Mouse (Mus musculus) MEL (cell line): ENCODE measurements around the gene Hsf5. TPM values are rescaled to one million over a fixed set of nuclear protein-coding genes. Genes with fewer than 3 reads are reported as not detected.

Source experiments
- DNase-seq: peaks from one replicate; pipeline ENCODE4 v3.0.0; 2011; ENCODE audit warnings: low read depth, low spot score
- H3K27ac ChIP-seq: 2 replicates; pipeline ENCODE4 v1.5.1; 2012; ENCODE audit warnings: low read depth, mild to moderate bottlenecking, control low read depth, low read length, moderate library complexity; ENCODE audit not compliant: control insufficient read depth
- H3K27me3 ChIP-seq, 2 experiments: fragments of 150-350 bp in 1 of 2; sonication (generic) in 1 of 2; 2 replicates each; pipeline ENCODE4 v1.6.1; 2012; ENCODE audit warnings: low read length in 2 of 2, mild to moderate bottlenecking in 2 of 2, improper control_type of control experiment in 1 of 2, moderate library complexity in 1 of 2; ENCODE audit not compliant: insufficient read depth in 2 of 2, control insufficient read depth in 1 of 2
- H3K36me3 ChIP-seq, 2 experiments: 2 replicates each; pipeline ENCODE4 v1.6.1; 2012 to 2014; ENCODE audit warnings: low read length in 2 of 2, improper control_type of control experiment in 1 of 2, inconsistent platforms in 1 of 2, mild to moderate bottlenecking in 1 of 2; ENCODE audit not compliant: insufficient read depth in 2 of 2, control insufficient read depth in 1 of 2
- H3K4me1 ChIP-seq, 2 experiments: fragments of 150-350 bp in 1 of 2; sonication (generic) in 1 of 2; 2 replicates each; pipeline ENCODE4 v1.6.1; 2012; ENCODE audit warnings: low read length in 2 of 2, improper control_type of control experiment in 1 of 2, mild to moderate bottlenecking in 1 of 2; ENCODE audit not compliant: insufficient read depth in 2 of 2, control insufficient read depth in 1 of 2
- H3K4me3 ChIP-seq, 2 experiments: fragments of 150-350 bp in 1 of 2; sonication (generic) in 1 of 2; 2 replicates each; pipeline ENCODE4 v1.5.1; 2012; ENCODE audit warnings: low read depth in 2 of 2, low read length in 2 of 2, mild to moderate bottlenecking in 2 of 2, moderate library complexity in 2 of 2, control low read depth in 1 of 2, improper control_type of control experiment in 1 of 2; ENCODE audit not compliant: control insufficient read depth in 1 of 2, insufficient read depth in 1 of 2
- H3K79me2 ChIP-seq: 2 replicates; pipeline ENCODE4 v1.6.1; 2012; ENCODE audit warnings: mild to moderate bottlenecking, low read length, moderate library complexity; ENCODE audit not compliant: control insufficient read depth, poor library complexity, insufficient read depth
- H3K9ac ChIP-seq: 2 replicates; pipeline ENCODE4 v1.6.1; 2012; ENCODE audit warnings: low read depth, mild to moderate bottlenecking, control low read depth, low read length, moderate library complexity; ENCODE audit not compliant: control insufficient read depth, poor library complexity, severe bottlenecking
- H3K9me3 ChIP-seq: fragments of 150-350 bp; sonication (generic); replicated peaks from 2 replicates; pipeline ENCODE4 v1.6.1; 2012; ENCODE audit warnings: mild to moderate bottlenecking, low read length, improper control_type of control experiment, moderate library complexity; ENCODE audit not compliant: insufficient read depth
- BHLHE40 ChIP-seq: IDR thresholded peaks from 2 replicates; pipeline ENCODE4 v1.6.1; 2012; ENCODE audit warnings: low read depth, mild to moderate bottlenecking, inconsistent platforms, low read length, improper control_type of control experiment, borderline replicate concordance
- CHD1 ChIP-seq: IDR thresholded peaks from 2 replicates; pipeline ENCODE4 v1.6.1; 2012; ENCODE audit warnings: low read depth, mild to moderate bottlenecking, inconsistent platforms, low read length, improper control_type of control experiment
- CHD2 ChIP-seq: IDR thresholded peaks from 2 replicates; pipeline ENCODE4 v1.6.1; 2011; ENCODE audit warnings: low read length, improper control_type of control experiment
- CTCF ChIP-seq, 3 experiments: IDR thresholded peaks in 2 of 3; conservative IDR thresholded peaks in 1 of 3; 2 replicates each; pipeline ENCODE4 v1.5.1; 2011 to 2012; ENCODE audit warnings: low read length in 3 of 3, low read depth in 2 of 3, mild to moderate bottlenecking in 2 of 3, improper control_type of control experiment in 1 of 3, inconsistent platforms in 1 of 3, mixed read lengths in 1 of 3, moderate library complexity in 1 of 3; ENCODE audit not compliant: control insufficient read depth in 1 of 3, insufficient read depth in 1 of 3, poor library complexity in 1 of 3, severe bottlenecking in 1 of 3
- E2F4 ChIP-seq: IDR thresholded peaks from 2 replicates; pipeline ENCODE4 v1.6.1; 2011; ENCODE audit warnings: low read depth, low read length, improper control_type of control experiment, borderline replicate concordance
- ELF1 ChIP-seq: IDR thresholded peaks from 2 replicates; pipeline ENCODE4 v1.6.1; 2014; ENCODE audit warnings: low read depth, mild to moderate bottlenecking, inconsistent platforms, low read length, improper control_type of control experiment, moderate library complexity
- EP300 ChIP-seq, 2 experiments: IDR thresholded peaks; 2 replicates each; pipeline ENCODE4 v1.6.1; 2011; ENCODE audit warnings: improper control_type of control experiment in 2 of 2, low read length in 2 of 2, low read depth in 1 of 2, mild to moderate bottlenecking in 1 of 2
- ETS1 ChIP-seq: IDR thresholded peaks from 2 replicates; pipeline ENCODE4 v1.6.1; 2012; ENCODE audit warnings: low read depth, mild to moderate bottlenecking, inconsistent platforms, low read length, improper control_type of control experiment, moderate library complexity
- GATA1 ChIP-seq: IDR thresholded peaks from 2 replicates; pipeline ENCODE4 v1.6.1; 2011; ENCODE audit warnings: low read depth, low read length, improper control_type of control experiment
- HCFC1 ChIP-seq: IDR thresholded peaks from 2 replicates; pipeline ENCODE4 v1.6.1; 2012; ENCODE audit warnings: low read depth, mild to moderate bottlenecking, inconsistent platforms, low read length, improper control_type of control experiment, moderate library complexity
- JUND ChIP-seq: IDR thresholded peaks from 2 replicates; pipeline ENCODE4 v1.6.1; 2011; ENCODE audit warnings: low read depth, mild to moderate bottlenecking, improper control_type of control experiment, low read length
- KAT2A ChIP-seq: conservative IDR thresholded peaks from 2 replicates; pipeline ENCODE4 v1.6.1; 2012; ENCODE audit warnings: low read depth, low read length, improper control_type of control experiment, inconsistent platforms
- MAX ChIP-seq: IDR thresholded peaks from 2 replicates; pipeline ENCODE4 v1.6.1; 2011; ENCODE audit warnings: low read length, improper control_type of control experiment
- MAZ ChIP-seq: IDR thresholded peaks from 2 replicates; pipeline ENCODE4 v1.6.1; 2012; ENCODE audit warnings: low read depth, mild to moderate bottlenecking, inconsistent platforms, low read length, improper control_type of control experiment
- MEF2A ChIP-seq: IDR thresholded peaks from 2 replicates; pipeline ENCODE4 v1.6.1; 2014; ENCODE audit warnings: low read depth, mild to moderate bottlenecking, inconsistent platforms, low read length, improper control_type of control experiment; ENCODE audit not compliant: poor library complexity, insufficient replicate concordance, severe bottlenecking; ENCODE audit errors: extremely low read depth
- MYC ChIP-seq: IDR thresholded peaks from 2 replicates; pipeline ENCODE4 v1.6.1; 2011; ENCODE audit warnings: low read depth, mild to moderate bottlenecking, low read length, improper control_type of control experiment, moderate library complexity
- POLR2A ChIP-seq, 2 experiments: IDR thresholded peaks; 2 replicates each; pipeline ENCODE4 v1.6.1; 2011 to 2012; ENCODE audit warnings: low read length in 2 of 2, mild to moderate bottlenecking in 2 of 2, control low read depth in 1 of 2, improper control_type of control experiment in 1 of 2, low read depth in 1 of 2, moderate library complexity in 1 of 2; ENCODE audit not compliant: control insufficient read depth in 1 of 2, insufficient read depth in 1 of 2, poor library complexity in 1 of 2
- POLR2AphosphoS2 ChIP-seq: IDR thresholded peaks from 2 replicates; pipeline ENCODE4 v1.6.1; 2011; ENCODE audit warnings: low read length, improper control_type of control experiment
- POLR2AphosphoS5 ChIP-seq: IDR thresholded peaks from 2 replicates; pipeline ENCODE4 v1.6.1; 2012; ENCODE audit warnings: low read depth, borderline replicate concordance, mild to moderate bottlenecking, inconsistent platforms, low read length, moderate library complexity, mixed read lengths
- RAD21 ChIP-seq: IDR thresholded peaks from 2 replicates; pipeline ENCODE4 v1.6.1; 2011; ENCODE audit warnings: mild to moderate bottlenecking, low read depth, low read length, improper control_type of control experiment
- RCOR1 ChIP-seq: IDR thresholded peaks from 2 replicates; pipeline ENCODE4 v1.6.1; 2012; ENCODE audit warnings: low read depth, mild to moderate bottlenecking, inconsistent platforms, low read length, improper control_type of control experiment
- SIN3A ChIP-seq: IDR thresholded peaks from 2 replicates; pipeline ENCODE4 v1.6.1; 2012; ENCODE audit warnings: low read length, improper control_type of control experiment, inconsistent platforms
- TBP ChIP-seq: IDR thresholded peaks from 2 replicates; pipeline ENCODE4 v1.8.0; 2011; ENCODE audit warnings: low read depth, low read length, improper control_type of control experiment
- TCF12 ChIP-seq: IDR thresholded peaks from 2 replicates; pipeline ENCODE4 v1.6.1; 2014; ENCODE audit warnings: low read depth, mild to moderate bottlenecking, inconsistent platforms, low read length, improper control_type of control experiment, moderate library complexity
- UBTF ChIP-seq: IDR thresholded peaks from 2 replicates; pipeline ENCODE4 v1.6.1; 2012; ENCODE audit warnings: low read depth, mild to moderate bottlenecking, inconsistent platforms, low read length, improper control_type of control experiment, moderate library complexity, borderline replicate concordance; ENCODE audit not compliant: insufficient read depth
- USF1 ChIP-seq: IDR thresholded peaks from 2 replicates; pipeline ENCODE4 v1.6.1; 2014; ENCODE audit warnings: low read depth, mild to moderate bottlenecking, inconsistent platforms, low read length, improper control_type of control experiment, moderate library complexity
- ZC3H11A ChIP-seq: IDR thresholded peaks from 2 replicates; pipeline ENCODE4 v1.6.1; 2012; ENCODE audit warnings: low read depth, mild to moderate bottlenecking, inconsistent platforms, low read length, improper control_type of control experiment
- ZKSCAN1 ChIP-seq: IDR thresholded peaks from 2 replicates; pipeline ENCODE4 v1.6.1; 2012; ENCODE audit warnings: low read depth, mild to moderate bottlenecking, inconsistent platforms, low read length, improper control_type of control experiment, moderate library complexity
- ZMIZ1 ChIP-seq: IDR thresholded peaks from 2 replicates; pipeline ENCODE4 v1.6.1; 2012; ENCODE audit warnings: low read depth, mild to moderate bottlenecking, inconsistent platforms, low read length, improper control_type of control experiment, moderate library complexity
- ZNF384 ChIP-seq: IDR thresholded peaks from 2 replicates; pipeline ENCODE4 v1.6.1; 2012; ENCODE audit warnings: low read depth, mild to moderate bottlenecking, inconsistent platforms, low read length, improper control_type of control experiment
- polyA plus RNA-seq, 2 experiments: library from polyadenylated mRNA; stranded (reverse) in 1 of 2; unstranded in 1 of 2; fragments of >175 nt in 1 of 2; fragments of >200 nt in 1 of 2; gene quantifications; 2 replicates each; pipeline versions ENCODE4 v1.2.1 to v1.2.4; 2012; ENCODE audit warnings: low replicate concordance in 2 of 2, low read depth in 1 of 2; ENCODE audit not compliant: insufficient read length in 2 of 2, insufficient read depth in 1 of 2, missing spikeins in 1 of 2
- total RNA-seq: library from RNA; depleted of rRNA; stranded (reverse); fragments of 300-350 nt; gene quantifications from 2 replicates; pipeline ENCODE4 v1.2.3, GENCODE M21; 2012

The Hsf5 gene
- total and polyA plus RNA-seq, 3 experiments, result 0.03 TPM; not detected in 2

- H3K27me3 ChIP-seq, result no peaks in the 10 kb centered on the region
- peaks cover 0 to 5% of the 10 kb centered on the region in 2 experiments; a peak in 2 of 4 replicates for H3K36me3 ChIP-seq
- peak overlapping the region; percentile 98 for H3K9ac ChIP-seq
- peak overlapping the region; percentile 82 to 90 for H3K4me3 ChIP-seq
- no peak for TF ChIP-seq TBP
- TF ChIP-seq JUND, result no peak
- no peak for TF ChIP-seq KAT2A
- no peak for TF ChIP-seq RCOR1
- no peak for TF ChIP-seq ZMIZ1
- no peak for TF ChIP-seq MAZ
- no peak for TF ChIP-seq CHD1
- TF ChIP-seq ZNF384, result no peak
- no peak for TF ChIP-seq ETS1
- no peak for TF ChIP-seq E2F4
- TF ChIP-seq, all 39 proteins: peak for 0
- Histone ChIP-seq H3K4me1 (peaks cover 0 to 8% of the 10 kb centered on the region in 2 experiments; a peak in 2 of 4 replicates), H3K9me3 (no peaks in the 10 kb centered on the region), H3K79me2 (peaks cover 3% of the 10 kb centered on the region; the same call in 1 of the 2 replicates), H3K27ac (peak overlapping the region; percentile 48)
- no peak for DNase-seq
Observed at GRCm38 (mm10) chr11:87638793-87639192, 21.8 kb downstream of the Hsf5 start.

- H3K9ac ChIP-seq, result peak overlapping the region; percentile 98
- H3K36me3 ChIP-seq, result peaks cover 0 to 5% of the 10 kb centered on the region in 2 experiments; a peak in 2 of 4 replicates
- H3K27ac ChIP-seq, result peak overlapping the region; percentile 48
- no peaks in the 10 kb centered on the region for H3K9me3 ChIP-seq
- no peaks in the 10 kb centered on the region for H3K27me3 ChIP-seq
- H3K79me2 ChIP-seq, result peaks cover 3% of the 10 kb centered on the region; the same call in 1 of the 2 replicates
- DNase-seq, result peak; percentile 91
- H3K4me3 ChIP-seq, result peak overlapping the region; percentile 82 to 90
- H3K4me1 ChIP-seq, result peaks cover 0 to 8% of the 10 kb centered on the region in 2 experiments; a peak in 2 of 4 replicates
- TF ChIP-seq E2F4, result peak; percentile 51; the same call in 1 of the 2 replicates
- peak; percentile 86 for TF ChIP-seq POLR2AphosphoS2
- TF ChIP-seq MEF2A, result no peak
- TF ChIP-seq POLR2A (IDR thresholded peaks at IDR 0.05; ENCODE audit: control insufficient read depth in 1 of 2, insufficient read depth in 1 of 2, low read depth in 1 of 2, low read length in 2 of 2, poor library complexity in 1 of 2), result peak; percentile 90 to 95
- TF ChIP-seq UBTF, result no peak
- TF ChIP-seq MAX, result peak; percentile 52; the same call in 1 of the 2 replicates
- no peak; the same call in 1 of the 2 replicates for TF ChIP-seq POLR2AphosphoS5
- no peak for TF ChIP-seq CHD2
- no peak for TF ChIP-seq MYC
- peak; percentile 50 for TF ChIP-seq TCF12
- no peak for TF ChIP-seq ZC3H11A
- peak; percentile 68; the same call in 1 of the 2 replicates for TF ChIP-seq ELF1
- TF ChIP-seq SIN3A, result no peak
- no peak for TF ChIP-seq RCOR1
- TF ChIP-seq GATA1, result no peak
- no peak for TF ChIP-seq ETS1
- no peak for TF ChIP-seq USF1
- TF ChIP-seq ZKSCAN1, result no peak
- peak; percentile 86; the same call in 1 of the 2 replicates for TF ChIP-seq ZMIZ1
- TF ChIP-seq MAZ, result no peak
- TF ChIP-seq CTCF (IDR thresholded peaks at IDR 0.05 in 2 of 3, conservative IDR thresholded peaks at IDR 0.05 in 1 of 3; ENCODE audit: control insufficient read depth in 1 of 3, insufficient read depth in 1 of 3, low read depth in 2 of 3, low read length in 3 of 3, poor library complexity in 1 of 3, severe bottlenecking in 1 of 3), result no peak
- TF ChIP-seq KAT2A, result no peak
- TF ChIP-seq JUND, result no peak
- TF ChIP-seq EP300 (IDR thresholded peaks at IDR 0.05; ENCODE audit: low read depth in 1 of 2, low read length in 2 of 2), result no peak
- no peak for TF ChIP-seq BHLHE40
- TF ChIP-seq HCFC1, result no peak
- no peak for TF ChIP-seq ZNF384
- no peak for TF ChIP-seq RAD21
Observed at GRCm38 (mm10) chr11:87639206-87639605, 22.2 kb downstream of the Hsf5 start.
